Mouse (Mus musculus) olfactory bulb, adult 2 months (tissue): ENCODE results near the gene Pced1a. TPM values are rescaled to one million over a fixed set of nuclear protein-coding genes. Genes with fewer than 3 reads are reported as not detected.
A peak's percentile ranks its signal among the peaks of the same experiment; 100 is the strongest.

Experiments
- H3K27ac ChIP-seq: fragments of 200-500 bp; 2 replicates; pipeline ENCODE4 v1.5.1; 2012; ENCODE audit warnings: low read depth, low read length; ENCODE audit not compliant: insufficient read depth
- H3K4me1 ChIP-seq: fragments of 200-500 bp; 2 replicates; pipeline ENCODE4 v1.6.1; 2012; ENCODE audit warnings: low read length; ENCODE audit not compliant: control insufficient read depth, insufficient read depth
- H3K4me3 ChIP-seq: fragments of 200-500 bp; 2 replicates; pipeline ENCODE4 v1.5.1; 2012; ENCODE audit warnings: mild to moderate bottlenecking, low read depth, low read length, moderate library complexity; ENCODE audit not compliant: insufficient read depth
- CTCF ChIP-seq: fragments of 200-500 bp; IDR thresholded peaks from 2 replicates; pipeline ENCODE4 v1.5.1; 2012; ENCODE audit warnings: low read depth, mild to moderate bottlenecking, low read length, moderate library complexity; ENCODE audit not compliant: insufficient read depth
- POLR2A ChIP-seq: fragments of 200-500 bp; IDR thresholded peaks from 2 replicates; pipeline ENCODE4 v1.6.1; 2012; ENCODE audit warnings: mild to moderate bottlenecking, low read depth, low read length, moderate library complexity; ENCODE audit not compliant: insufficient read depth
- WGBS: fragments of 180-500 bp; shearing (Covaris S2); methylation state at CpG from one replicate; pipeline ENCODE4 v1.1.7; 2018; 5-methylcytosine and 5-hydroxymethylcytosine counted together
- polyA plus RNA-seq: library from polyadenylated mRNA; stranded (reverse); fragments of >200 nt; gene quantifications from 2 replicates; pipeline ENCODE4 v1.2.4, GENCODE M21; 2012; ENCODE audit warnings: low replicate concordance; ENCODE audit not compliant: missing spikeins, insufficient read depth, insufficient read length

Gene Pced1a
- polyA plus RNA-seq, 1 experiment = not detected

GRCm38 (mm10) chr2:130421781-130422620, 2.5 kb downstream of the Pced1a start:
- WGBS = 97% methylated on average over 26 of the region's 26 CpGs
- TF ChIP-seq CTCF = no peak
- TF ChIP-seq POLR2A = no peak
- no peak overlapping the region for H3K4me3 ChIP-seq
- peaks cover 12% of the 10 kb centered on the region for H3K4me1 ChIP-seq
- H3K27ac ChIP-seq = no peak overlapping the region

- Histone ChIP-seq H3K4me1 (no peaks in the 10 kb centered on the region), H3K4me3 (no peak overlapping the region), H3K27ac (no peak overlapping the region)
- 83% methylated on average over 6 of the region's 6 CpGs for WGBS
- TF ChIP-seq POLR2A (no peak), CTCF (no peak)
These were observed 10.2 kb downstream of the Pced1a start for GRCm38 (mm10) chr2:130414094-130414856.

GRCm38 (mm10) chr2:130412775-130413174, 11.7 kb downstream of the Pced1a start:
- WGBS = 85% methylated on average over 3 of the region's 3 CpGs
- no peak overlapping the region for H3K27ac ChIP-seq
- no peaks in the 10 kb centered on the region for H3K4me1 ChIP-seq
- TF ChIP-seq POLR2A = no peak
- H3K4me3 ChIP-seq = no peak overlapping the region

GRCm38 (mm10) chr2:130411558-130412495, 12.7 kb downstream of the Pced1a start:
- WGBS = 35% methylated on average over 16 of the region's 16 CpGs
- H3K4me3 ChIP-seq = no peak overlapping the region
- no peaks in the 10 kb centered on the region for H3K4me1 ChIP-seq
- no peak overlapping the region for H3K27ac ChIP-seq
- TF ChIP-seq CTCF (peak; percentile 92), POLR2A (no peak)

GRCm38 (mm10) chr2:130408194-130408593, 16.3 kb downstream of the Pced1a start:
- Histone ChIP-seq H3K4me1 (no peaks in the 10 kb centered on the region), H3K27ac (no peak overlapping the region), H3K4me3 (no peak overlapping the region)
- TF ChIP-seq POLR2A (no peak), CTCF (no peak)
- WGBS = 54% methylated on average over 6 of the region's 6 CpGs

GRCm38 (mm10) chr2:130406178-130406577, 18.3 kb downstream of the Pced1a start, which contains the start of gene Tmem239:
TSS of gene Tmem239 (plus strand) at chr2:130406478.
- TF ChIP-seq CTCF (no peak), POLR2A (no peak)
- Histone ChIP-seq H3K4me3 (no peak within 1 kb of the TSS), H3K27ac (no peak within 1 kb of the TSS), H3K4me1 (no peaks in the 10 kb centered on the region)
- 98% methylated on average over 2 of the region's 2 CpGs for WGBS

GRCm38 (mm10) chr2:130404939-130405338, 19.6 kb downstream of the Pced1a start, which contains the start of the genes Gm28372 and 1700020A23Rik:
TSS of gene Gm28372 (plus strand) at chr2:130405239.
TSS of gene 1700020A23Rik (plus strand) at chr2:130405259.
- H3K4me3 ChIP-seq = no peak within 1 kb of the TSS

GRCm38 (mm10) chr2:130401891-130402290, 22.6 kb downstream of the Pced1a start:
- H3K4me1 ChIP-seq = peaks cover 16% of the 10 kb centered on the region
- WGBS = 91% methylated on average over 4 of the region's 4 CpGs

More at GRCm38 (mm10) chr2:130404939-130405338, 19.6 kb downstream of the Pced1a start, which contains the start of the genes Gm28372 and 1700020A23Rik:
- TF ChIP-seq CTCF = no peak
- TF ChIP-seq POLR2A = no peak
- H3K27ac ChIP-seq = no peak within 1 kb of the TSS
- H3K4me1 ChIP-seq = no peaks in the 10 kb centered on the region
- 100% methylated on average over 1 of the region's 1 CpGs for WGBS

More at GRCm38 (mm10) chr2:130401891-130402290, 22.6 kb downstream of the Pced1a start:
- H3K4me3 ChIP-seq = no peak overlapping the region
- H3K27ac ChIP-seq = no peak overlapping the region
- TF ChIP-seq CTCF (no peak), POLR2A (no peak)
